Mouse (Mus musculus) MN1 (cell line): ENCODE data around the gene Agap3.

Source experiments
- DNase-seq: peaks from one replicate; pipeline ENCODE4 v3.0.0-alpha.2; 2016; ENCODE audit warnings: low spot score

Agap3 gene

DNA sequence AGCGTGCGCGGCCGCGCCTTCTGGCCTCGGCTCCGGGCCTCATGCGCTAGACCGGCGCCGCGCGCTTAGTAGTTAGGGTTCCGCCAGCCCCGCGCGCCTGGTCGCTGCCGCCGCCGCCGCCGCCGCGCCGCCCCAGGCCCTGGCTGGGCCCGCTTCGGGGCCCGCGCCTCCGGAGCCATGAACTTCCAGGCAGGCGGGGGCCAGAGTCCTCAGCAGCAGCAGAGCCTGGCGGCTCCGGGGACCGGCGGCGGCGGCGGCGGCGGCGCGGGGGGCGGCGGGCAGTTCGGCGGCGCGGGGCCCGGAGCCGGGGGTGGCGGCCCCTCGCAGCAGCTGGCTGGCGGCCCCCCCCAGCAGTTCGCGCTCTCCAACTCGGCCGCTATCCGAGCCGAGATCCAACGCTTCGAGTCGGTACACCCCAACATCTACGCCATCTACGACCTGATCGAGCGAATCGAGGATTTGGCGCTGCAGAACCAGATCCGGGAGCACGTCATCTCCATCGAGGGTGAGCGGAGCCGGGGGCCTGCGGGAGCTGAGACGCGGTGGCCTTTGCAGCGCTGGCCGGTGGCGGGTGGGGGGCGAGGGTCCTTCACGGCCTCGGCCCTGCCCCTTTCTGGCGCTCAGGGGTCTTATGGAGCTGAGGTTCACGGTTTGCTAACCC, at the start of gene Agap3:
Agap3 (plus strand) TSS at position 148 of the 661 bp plus-strand sequence.
- DNase-seq = peak; percentile 43

DNA sequence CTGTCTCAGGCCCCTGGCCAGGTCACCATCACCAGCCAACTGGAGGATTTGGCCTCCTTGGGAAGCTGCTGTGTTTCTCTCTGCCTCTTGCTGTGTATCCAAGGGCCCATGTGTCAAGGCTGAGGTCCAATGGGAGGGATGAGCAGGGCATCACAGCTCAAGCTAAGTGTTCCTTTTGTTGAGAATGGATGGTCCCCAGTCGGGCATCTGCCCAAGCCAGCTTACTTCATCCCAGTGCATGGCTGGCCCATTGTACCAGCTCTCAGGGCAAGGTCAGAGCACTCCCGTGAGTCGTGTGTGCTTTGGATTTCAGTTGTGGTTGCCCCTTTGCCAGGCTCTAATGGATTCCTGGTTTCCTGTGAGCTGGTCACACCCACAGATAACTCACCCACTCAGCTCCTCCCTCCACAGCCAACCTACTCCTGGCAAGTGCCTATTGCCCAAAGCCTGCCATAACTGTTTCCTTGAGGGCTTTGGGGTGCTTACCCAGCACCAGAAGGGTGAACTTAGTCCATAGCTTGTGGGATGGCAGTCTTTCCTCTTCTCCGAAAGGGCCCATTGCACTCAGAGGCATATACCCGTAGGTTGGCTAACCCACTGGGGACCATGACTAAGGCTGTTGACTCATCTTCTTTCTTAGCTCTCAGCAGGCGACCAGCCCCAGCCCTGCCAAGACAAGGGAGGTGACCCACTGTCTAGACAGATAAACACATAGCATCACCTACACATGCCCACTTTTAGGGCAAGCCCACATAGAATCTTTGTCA, 47.2 kb upstream of the Agap3 start:
- DNase-seq = peak; percentile 63

DNA sequence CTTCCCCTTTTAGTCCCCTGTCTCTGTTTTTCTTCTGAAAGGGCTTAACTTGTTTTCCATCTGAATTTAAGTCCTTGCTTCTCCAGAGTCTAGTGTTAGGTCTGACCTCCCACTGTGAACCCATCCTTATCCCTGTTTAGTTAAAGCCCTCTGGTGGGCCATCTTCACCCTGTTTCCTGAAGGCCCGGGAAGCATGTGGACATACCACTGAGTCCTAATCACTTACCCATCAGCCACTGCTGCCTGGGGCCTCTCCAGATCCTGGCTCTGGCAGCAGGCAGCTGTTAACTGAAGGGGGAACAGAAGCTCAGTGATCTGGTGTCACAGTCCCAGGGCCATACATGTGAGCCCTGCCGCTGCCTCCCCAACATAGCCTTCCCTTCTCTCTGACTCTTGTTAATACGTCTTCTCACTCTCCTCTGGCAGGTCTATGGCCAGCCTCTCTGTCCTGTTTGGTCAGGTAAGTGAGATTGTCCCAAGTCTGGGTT, 46.5 kb upstream of the Agap3 start:
- no peak for DNase-seq

- no peak for DNase-seq
These were observed 43.3 kb upstream of the Agap3 start for GRCm38 (mm10) chr5:24408651-24409050.

DNA sequence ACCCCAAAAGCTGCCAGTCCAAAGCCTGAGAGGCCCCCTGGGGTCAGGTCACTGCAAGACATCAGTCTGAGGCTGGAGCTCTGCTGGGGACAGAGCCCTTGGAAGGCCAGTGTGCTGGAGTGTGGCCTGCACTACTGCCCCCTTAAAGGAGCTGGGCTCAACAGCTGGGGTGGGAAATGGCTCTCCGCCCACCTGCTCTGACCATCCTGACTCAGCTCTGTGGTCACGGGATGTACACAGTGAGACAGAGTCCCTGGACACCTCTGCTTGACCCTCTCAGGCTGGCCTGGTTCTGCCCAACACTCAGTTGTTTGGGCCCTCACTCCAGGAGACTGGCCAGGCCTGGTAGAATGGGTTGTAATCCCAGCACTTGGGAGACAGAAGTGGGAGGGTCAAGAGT, 42.5 kb upstream of the Agap3 start:
- DNase-seq = no peak

DNA sequence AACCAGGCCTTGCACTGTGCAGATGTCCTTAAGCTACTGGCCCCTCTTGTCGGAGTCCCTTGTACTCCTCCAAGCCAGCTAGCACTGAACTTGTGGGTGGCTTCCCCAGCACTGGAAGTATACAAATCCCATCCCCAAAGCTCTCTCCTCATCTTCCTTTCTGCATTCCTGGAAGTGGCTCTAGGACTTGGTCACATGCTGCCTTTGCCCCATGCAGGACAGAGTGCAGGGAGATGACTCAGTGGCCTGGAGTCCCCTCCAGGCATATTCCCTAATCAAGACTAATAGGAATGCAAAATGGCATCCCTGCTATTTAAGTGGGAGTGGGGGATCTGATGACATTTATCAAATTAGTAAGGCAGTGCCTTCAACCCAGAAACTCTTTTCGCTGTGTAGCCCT, 39.9 kb upstream of the Agap3 start:
- DNase-seq = no peak

DNA sequence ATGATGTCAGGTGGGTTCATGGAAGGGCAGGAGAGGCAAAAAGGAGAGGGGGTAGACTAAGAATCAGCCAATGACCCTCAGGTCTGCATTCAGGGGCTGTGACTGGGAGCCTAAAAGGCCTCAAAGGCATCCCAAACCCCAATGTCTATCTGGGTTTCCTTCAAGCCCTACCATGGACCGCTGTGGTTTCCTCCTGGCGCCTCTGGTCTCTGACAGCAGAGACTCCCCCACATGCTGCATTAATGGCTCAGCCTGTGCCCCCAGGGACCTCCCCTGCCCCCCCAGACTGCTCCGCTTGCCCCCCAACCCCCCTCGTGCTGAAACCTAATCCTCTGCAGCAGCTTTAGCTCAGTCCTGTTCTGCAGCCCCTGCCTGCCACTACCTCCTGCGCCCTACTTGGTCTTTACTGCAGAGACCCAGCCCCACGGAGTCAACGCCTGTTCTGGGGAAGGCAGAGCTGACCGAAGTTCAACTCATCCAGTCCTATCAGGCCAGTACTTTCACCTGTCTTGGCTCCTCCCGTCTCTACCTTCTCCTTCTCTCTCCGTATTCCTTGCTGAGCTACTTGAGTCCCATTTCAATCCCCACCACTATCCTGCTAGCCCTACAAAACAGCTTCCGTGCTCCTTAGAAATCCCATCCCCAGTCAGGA, 38.8 kb upstream of the Agap3 start, which contains the start of gene Asic3:
Asic3 (plus strand) TSS at position 351 of the 652 bp plus-strand sequence.
- DNase-seq = no peak

DNA sequence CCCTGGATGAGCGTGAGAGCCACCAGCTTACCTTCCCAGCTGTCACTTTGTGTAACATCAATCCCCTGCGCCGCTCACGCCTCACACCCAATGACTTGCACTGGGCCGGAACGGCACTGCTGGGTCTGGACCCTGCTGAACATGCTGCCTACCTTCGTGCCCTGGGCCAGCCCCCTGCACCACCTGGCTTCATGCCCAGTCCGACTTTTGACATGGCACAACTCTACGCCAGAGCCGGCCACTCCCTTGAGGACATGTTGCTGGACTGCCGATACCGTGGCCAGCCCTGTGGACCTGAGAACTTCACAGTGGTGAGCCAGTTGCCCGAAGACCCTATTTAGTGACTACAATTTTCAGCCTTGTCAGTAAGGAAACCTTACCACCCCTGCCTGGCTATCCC, 38.0 kb upstream of the Agap3 start:
- no peak for DNase-seq

DNA sequence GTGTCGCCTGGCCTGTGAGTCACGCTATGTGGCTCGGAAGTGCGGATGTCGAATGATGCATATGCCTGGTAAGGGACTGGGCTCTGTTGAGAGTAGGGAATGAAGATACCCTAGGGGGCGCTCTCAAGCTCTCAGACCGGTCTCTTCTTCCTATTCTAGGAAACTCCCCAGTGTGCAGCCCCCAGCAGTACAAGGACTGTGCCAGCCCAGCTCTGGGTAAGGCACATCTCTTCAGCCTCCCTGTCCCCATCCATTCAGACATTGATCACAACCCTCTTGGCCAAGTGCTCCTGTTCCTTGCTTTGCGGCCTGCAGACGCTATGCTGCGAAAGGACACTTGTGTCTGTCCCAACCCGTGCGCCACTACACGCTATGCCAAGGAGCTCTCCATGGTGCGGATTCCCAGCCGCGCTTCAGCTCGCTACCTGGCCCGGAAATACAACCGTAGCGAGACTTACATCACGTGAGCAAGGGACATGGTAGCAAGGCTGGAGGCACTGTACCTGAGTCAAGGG, 35.7 kb upstream of the Agap3 start:
- DNase-seq = peak; percentile 63

GRCm38 (mm10) chr5:24417587-24417986, 34.4 kb upstream of the Agap3 start:
- DNase-seq = no peak

DNA sequence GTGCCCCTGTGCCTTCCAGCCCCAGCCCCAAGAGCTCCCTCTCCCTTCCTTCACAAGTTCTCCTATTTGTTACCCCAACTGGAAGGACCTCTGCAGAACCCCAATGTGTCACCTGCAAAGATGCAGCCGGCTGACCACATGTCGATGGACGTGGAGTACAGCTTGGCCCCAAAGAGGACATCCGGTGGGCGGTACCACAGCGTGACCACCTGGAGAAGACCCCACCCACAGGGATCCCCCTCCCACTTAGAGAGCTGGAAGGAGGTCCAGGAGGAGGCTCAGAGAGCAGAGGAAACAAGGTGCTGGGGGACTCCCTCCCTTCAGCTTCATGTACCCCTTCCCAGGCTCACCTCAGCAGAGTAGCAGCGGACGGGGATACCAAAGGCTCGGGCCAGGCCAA, 31.6 kb upstream of the Agap3 start:
- no peak for DNase-seq

- peak; percentile 99 for DNase-seq
These were observed 28.6 kb upstream of the Agap3 start, which contains the start of the genes Cdk5 and Slc4a2 for GRCm38 (mm10) chr5:24423129-24424003. TSS of gene Cdk5 (minus strand) at chr5:24423530. TSS of gene Slc4a2 (plus strand) at chr5:24423837.

GRCm38 (mm10) chr5:24424004-24424781, 27.8 kb upstream of the Agap3 start:
- DNase-seq = no peak

GRCm38 (mm10) chr5:24424861-24425411, 27.0 kb upstream of the Agap3 start:
- peak; percentile 83 for DNase-seq

- peak; percentile 63 for DNase-seq
These were observed 26.4 kb upstream of the Agap3 start for GRCm38 (mm10) chr5:24425421-24426036.

- DNase-seq = no peak
These were observed 25.9 kb upstream of the Agap3 start for GRCm38 (mm10) chr5:24426037-24426432.

- DNase-seq = no peak
These were observed 25.3 kb upstream of the Agap3 start for GRCm38 (mm10) chr5:24426556-24427284.

DNA sequence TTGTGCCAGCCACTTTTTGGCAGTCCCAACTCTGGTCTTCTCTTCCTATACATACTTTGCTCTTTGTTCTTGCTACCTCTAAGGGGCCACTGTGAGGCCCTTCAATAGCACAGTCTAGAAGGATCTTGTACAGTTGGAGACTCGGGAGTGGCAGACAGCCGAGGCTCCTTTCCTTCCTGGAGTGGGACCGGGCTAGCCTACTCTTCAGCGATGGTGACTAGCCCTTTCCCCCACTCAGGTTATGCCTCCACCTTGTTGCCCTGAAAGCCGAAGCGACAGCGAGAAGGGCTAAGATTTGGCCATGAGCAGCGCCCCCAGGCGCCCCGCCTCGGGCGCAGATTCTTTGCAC, 24.7 kb upstream of the Agap3 start:
- no peak for DNase-seq

DNA sequence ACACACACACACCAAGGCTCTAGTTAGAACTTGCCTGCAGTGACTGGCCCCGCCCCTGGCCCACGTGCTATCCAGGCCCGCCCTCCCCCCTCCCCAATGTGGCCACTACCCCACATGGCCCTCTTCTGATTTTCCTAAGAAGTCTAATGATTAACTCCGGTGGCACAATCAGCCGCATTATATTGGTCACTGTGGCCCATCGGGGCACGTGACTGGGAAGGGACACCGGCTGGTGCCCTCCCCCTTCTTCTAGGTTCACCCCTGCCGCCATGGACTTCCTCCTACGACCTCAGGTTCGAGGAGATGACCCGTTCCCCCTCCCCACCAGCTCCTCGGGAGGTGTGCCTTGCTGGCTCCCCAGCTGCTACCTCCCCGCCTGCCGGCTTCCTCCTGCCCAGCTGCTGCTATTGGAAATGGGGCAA, 24.0 kb upstream of the Agap3 start:
- DNase-seq = peak; percentile 48
